Mouse (Mus musculus) CD4-positive, CD25-positive, alpha-beta regulatory T cell (primary cell): ENCODE measurements around the gene Rfx2. TPM values are rescaled to one million over a fixed set of nuclear protein-coding genes. Genes with fewer than 3 reads are reported as not detected.

Experiments used
- polyA plus RNA-seq: library from polyadenylated mRNA; unstranded; fragments of 100-300 nt; shearing (Covaris generic); gene quantifications from one replicate; pipeline ENCODE4 v1.2.1, GENCODE M21; 2017

Gene Rfx2
- 1.4 TPM for polyA plus RNA-seq

DNA sequence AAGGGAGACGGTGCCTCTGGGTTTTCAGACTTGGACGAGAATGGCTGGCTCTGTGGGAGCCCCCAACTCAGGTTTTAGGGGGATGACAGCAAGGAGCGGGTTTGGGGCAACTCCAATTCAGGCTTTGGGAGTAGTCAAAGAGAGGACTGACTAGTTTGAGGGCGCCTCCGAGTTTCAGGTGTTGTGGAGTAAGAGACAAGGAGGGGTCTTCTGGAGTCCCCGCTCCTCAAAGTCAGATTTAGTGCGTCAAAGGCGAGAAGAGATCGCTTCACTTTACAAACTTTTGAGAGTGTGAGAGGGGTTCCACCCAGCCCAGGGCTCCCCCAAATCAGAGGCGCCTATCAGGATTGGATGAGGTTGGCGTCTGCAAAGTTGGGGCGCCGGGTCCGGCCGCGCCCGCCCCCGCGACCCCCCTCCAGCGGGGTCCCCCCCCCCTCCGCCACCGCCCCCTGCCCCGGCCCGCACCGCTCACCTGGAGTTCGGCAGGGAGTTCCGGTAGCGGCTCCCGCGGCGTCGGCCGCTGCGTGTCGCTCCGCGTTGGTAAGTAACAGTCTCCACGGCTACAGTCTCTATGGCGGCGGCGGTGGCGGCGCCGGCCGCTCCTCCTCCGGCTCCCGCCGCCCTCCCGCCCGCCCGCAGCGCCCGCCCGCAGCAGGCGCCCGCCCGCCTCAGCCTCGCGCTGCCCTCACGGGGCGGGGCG lies at the start of gene Rfx2:
Gene Rfx2, minus strand, starts transcription at position 603 of the 700 bp plus-strand sequence.

DNA sequence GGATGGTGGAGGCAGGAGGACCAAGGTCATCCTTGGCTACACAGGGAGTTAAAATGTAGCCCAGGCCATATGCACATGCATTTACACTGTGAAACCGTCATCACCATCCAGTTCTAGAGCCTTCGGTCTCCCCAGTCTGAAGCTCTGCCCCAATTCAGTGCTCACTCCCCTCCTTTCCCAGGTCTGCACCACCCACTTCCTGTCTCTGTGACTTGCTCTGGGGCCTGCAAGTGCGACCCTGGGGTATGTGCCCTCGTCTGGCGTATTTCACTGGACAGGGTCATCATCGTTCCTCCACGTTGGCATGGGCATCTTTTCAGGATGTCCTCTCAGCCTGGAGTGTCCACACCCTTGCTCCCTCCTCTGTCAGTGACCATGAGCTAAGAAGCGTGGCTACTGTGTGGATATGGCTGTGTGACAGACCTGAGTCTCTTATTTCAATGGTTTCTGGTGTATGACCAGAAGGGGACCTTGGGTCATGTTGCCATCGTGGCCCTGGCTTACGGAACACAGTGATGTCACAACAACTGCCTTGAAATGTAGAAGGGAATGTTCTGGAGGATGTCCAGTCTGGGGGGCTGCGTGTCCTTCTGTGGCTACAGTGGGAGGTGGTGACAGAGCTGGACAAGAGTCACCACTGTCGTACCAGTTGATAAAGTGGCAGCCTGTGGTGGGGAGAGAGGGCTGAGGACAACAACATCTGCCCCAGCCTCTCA lies 44.3 kb upstream of the Rfx2 start, which contains the start of gene 1700061G19Rik:
Gene 1700061G19Rik, plus strand, starts transcription at position 542 of the 716 bp plus-strand sequence.

DNA sequence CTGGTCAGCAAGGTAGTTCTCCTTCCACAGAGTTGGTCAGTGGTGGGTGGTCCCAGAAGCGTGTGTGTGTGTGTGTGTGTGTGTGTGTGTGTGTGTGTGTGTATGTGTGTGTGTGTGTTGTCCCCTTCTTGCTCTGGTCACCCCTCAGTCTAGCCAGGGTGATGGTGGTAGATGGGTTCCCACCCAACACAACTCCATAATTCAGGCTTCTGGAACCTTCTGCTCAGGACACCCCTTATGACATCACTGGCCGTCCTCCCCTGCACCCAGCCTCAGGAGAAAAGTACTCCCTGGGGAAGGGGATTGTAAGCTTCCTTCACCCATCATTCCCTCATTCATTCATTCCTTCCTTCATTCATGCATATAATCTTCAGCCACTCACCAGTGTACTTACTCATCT lies 43.4 kb upstream of the Rfx2 start, which contains the start of gene Acsbg2:
Gene Acsbg2, minus strand, starts transcription at position 211 of the 400 bp plus-strand sequence.

DNA sequence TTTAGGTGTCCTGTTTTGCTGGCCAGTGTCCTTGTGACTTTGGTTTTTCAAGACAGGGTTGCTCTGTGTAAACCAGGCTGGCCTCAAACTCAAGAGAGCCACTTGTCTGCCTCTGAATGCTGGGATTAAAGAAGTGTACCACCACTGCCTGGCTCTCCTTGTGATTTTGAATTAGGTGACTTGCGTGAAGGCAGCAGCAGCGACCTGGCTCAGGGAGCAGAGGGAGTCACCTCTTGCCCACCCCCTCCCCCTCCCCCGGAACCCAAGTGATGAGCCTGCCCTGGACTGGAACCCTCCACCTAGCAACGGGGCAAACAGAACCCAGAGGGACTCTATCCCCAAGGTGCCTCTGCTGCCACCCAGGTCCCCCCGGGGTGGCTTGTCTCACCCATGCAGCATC lies 60.9 kb downstream of the Rfx2 start, which contains the start of gene Prr22:
Gene Prr22, plus strand, starts transcription at position 301 of the 400 bp plus-strand sequence.

DNA sequence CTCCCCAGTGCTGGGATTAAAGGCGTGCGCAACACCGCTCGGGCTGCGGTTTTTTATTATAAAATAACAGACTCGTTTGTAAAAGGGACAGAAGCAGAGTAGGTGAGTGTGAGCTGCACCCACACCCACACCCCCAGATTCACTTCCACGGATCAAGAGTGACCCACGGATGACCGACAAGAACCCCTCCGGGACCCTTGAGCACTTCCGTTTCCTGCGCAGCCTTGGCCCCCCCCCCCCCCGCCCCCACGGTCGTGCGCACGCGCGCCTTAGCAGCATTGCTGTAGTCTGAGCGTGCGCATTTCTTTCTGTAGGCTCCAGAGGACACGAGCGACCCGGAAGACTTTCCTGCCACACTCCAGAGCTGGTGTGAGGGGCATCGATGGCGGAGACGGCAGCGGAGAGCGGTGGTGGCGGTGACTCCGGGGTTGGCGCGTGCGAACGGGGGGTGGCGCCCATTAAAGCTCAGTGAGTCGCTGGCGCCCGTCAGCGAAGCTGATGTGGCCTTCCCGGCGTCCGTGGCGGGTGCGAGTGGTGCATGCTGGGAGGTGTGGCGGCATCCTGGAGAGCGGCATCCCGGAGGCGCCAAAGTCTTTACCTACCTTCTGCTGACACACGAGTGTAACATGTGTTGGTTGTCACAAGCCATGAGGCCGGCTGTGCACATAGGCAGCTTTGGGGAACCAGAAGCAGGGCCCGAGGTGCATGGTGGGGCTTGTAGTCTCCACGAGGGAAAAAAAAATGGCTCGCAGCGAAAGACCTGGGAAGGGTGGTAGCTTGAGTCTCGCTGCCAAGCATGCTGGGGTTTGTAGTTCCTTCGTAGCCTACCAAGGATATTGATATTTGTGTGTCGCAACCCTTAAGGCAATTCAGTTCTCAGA lies 66.1 kb downstream of the Rfx2 start, which contains the start of gene Dus3l:
Gene Dus3l, plus strand, starts transcription at position 284 of the 881 bp plus-strand sequence.

DNA sequence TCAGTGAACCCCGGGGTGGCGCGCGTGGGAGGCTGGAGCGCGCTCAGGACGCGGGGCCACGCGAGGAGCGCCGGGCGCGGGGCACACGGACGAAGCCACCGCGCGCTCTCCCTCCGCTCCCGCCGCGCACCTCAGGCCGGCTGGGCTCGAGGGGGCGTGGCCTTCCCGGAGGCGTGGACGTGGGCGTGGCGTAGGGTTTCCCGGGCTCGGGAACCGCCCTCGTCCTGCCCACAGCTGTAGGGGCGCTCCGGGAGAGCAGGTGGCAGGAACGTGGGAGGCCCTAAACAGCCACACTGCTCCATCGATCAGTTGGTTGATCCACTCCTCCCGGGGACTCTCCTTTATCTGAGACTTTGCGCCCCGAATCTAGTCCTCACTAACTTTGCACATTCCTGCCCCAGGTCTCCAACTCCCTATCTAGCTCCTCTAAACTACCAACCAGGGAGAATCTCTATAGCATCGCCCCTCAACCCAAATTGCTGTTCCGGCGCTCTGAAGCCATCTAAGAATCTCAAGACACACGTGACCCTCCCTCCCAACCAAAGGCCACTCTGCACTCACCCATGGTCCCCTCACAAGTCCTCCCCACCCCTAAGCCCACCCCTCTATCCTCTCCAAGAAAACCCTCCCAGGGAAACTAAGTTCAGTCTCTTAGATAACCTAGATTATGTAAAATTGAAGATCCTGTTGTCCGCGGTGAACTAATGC lies 73.2 kb downstream of the Rfx2 start, which contains the start of gene Nrtn:
Gene Nrtn, minus strand, starts transcription at position 115 of the 708 bp plus-strand sequence.

Other genes with a start within 250 kb of the Rfx2 start
- 151 TPM for gene Safb2, start 246.4 kb downstream of the Rfx2 start, polyA plus RNA-seq
- 170 TPM for gene Safb, start 246.2 kb downstream of the Rfx2 start, polyA plus RNA-seq
- 197 TPM for gene 2410015M20Rik, start 221.2 kb downstream of the Rfx2 start, polyA plus RNA-seq
- 1,792 TPM for gene Rpl36, start 217.6 kb downstream of the Rfx2 start, polyA plus RNA-seq
- gene Lonp1, start 204.1 kb downstream of the Rfx2 start, polyA plus RNA-seq, result 47.3 TPM
- 2.0 TPM for gene Catsperd, start 202.9 kb downstream of the Rfx2 start, polyA plus RNA-seq
- 110 TPM for gene Ranbp3, start 157.7 kb downstream of the Rfx2 start, polyA plus RNA-seq
- gene Ndufa11, start 113.2 kb downstream of the Rfx2 start, polyA plus RNA-seq, result 249 TPM
- gene Vmac, start 113.0 kb downstream of the Rfx2 start, polyA plus RNA-seq, result 21.2 TPM
- gene Nrtn, start 73.5 kb downstream of the Rfx2 start, polyA plus RNA-seq, result 0.18 TPM
- gene Dus3l, start 66.3 kb downstream of the Rfx2 start, polyA plus RNA-seq, result 57.9 TPM
- gene Prr22, start 60.8 kb downstream of the Rfx2 start, polyA plus RNA-seq, result 1.8 TPM
- not detected for gene Acsbg2, start 43.4 kb upstream of the Rfx2 start, polyA plus RNA-seq
- 0.24 TPM for gene 1700061G19Rik, start 44.5 kb upstream of the Rfx2 start, polyA plus RNA-seq
- 42.0 TPM for gene Mllt1, start 104.4 kb upstream of the Rfx2 start, polyA plus RNA-seq
- gene Acer1, start 151.1 kb upstream of the Rfx2 start, polyA plus RNA-seq, result not detected
- 76.9 TPM for gene Clpp, start 159.3 kb upstream of the Rfx2 start, polyA plus RNA-seq
- gene Alkbh7, start 166.3 kb upstream of the Rfx2 start, polyA plus RNA-seq, result 34.2 TPM
- 1.6 TPM for gene Pspn, start 169.0 kb upstream of the Rfx2 start, polyA plus RNA-seq
- 90.6 TPM for gene Gtf2f1, start 180.3 kb upstream of the Rfx2 start, polyA plus RNA-seq
- gene Gm17949, start 180.5 kb upstream of the Rfx2 start, polyA plus RNA-seq, result 0.61 TPM
- gene Khsrp, start 200.5 kb upstream of the Rfx2 start, polyA plus RNA-seq, result 56.0 TPM
- gene Slc25a41, start 210.6 kb upstream of the Rfx2 start, polyA plus RNA-seq, result not detected
- 1.1 TPM for gene Crb3, start 228.1 kb upstream of the Rfx2 start, polyA plus RNA-seq
- gene Slc25a23, start 228.8 kb upstream of the Rfx2 start, polyA plus RNA-seq, result 7.9 TPM
- gene Dennd1c, start 247.5 kb upstream of the Rfx2 start, polyA plus RNA-seq, result 288 TPM